Mouse (Mus musculus): Measurements from ENCODE around the gene Tnni3k. TPM values are rescaled to one million over a fixed set of nuclear protein-coding genes. Genes with fewer than 3 reads are reported as not detected.

Gene Tnni3k
- total and polyA plus RNA-seq, 3 experiments, result 0.07 TPM; not detected in 2

DNA sequence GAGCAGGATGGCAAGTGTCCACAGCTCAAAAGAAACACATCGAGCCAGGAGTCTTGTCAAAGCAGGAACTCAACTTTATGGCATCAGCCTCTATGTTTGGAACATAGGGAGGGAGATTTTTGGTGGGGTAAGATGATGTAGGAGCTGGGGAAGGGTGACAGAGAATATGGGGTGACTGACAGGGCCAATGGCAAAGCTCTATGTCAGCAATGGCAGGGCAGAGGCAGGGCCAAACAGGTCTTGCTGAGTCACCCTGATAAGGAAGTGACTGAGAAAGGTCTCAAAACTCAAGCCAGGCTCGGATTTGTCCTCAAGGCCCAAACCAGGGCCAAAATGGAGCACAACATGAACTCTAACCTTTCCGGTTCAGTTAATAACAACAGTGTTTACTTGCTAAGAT is 219.1 kb downstream of the Tnni3k start:
- dilution Hi-C loops (cut with MboI; ENCODE audit: extremely low pct_ligation_motif_present, extremely low pct_unique_long_range_greater_than_20kb, low sequenced_read_pairs), result no loop called here
- peak; percentile 72 for DNase-seq (ENCODE audit: extremely low read depth)
- Histone ChIP-seq H3K4me2 (ENCODE audit: insufficient read depth, low read depth, poor library complexity, severe bottlenecking) (no peak overlapping the region), H3K9ac (ENCODE audit: insufficient read depth, low read depth) (no peak overlapping the region), H3K79me2 (replicated peaks; ENCODE audit: control insufficient read depth, extremely low read depth, insufficient read depth, poor library complexity, severe bottlenecking) (no peaks in the 10 kb centered on the region), H3K36me3 (replicated peaks in 1 of 2; ENCODE audit: control insufficient read depth in 1 of 2, insufficient read depth in 1 of 2, low read length in 1 of 2) (no peaks in the 10 kb centered on the region), H3K27ac (ENCODE audit: insufficient read depth, low read depth) (no peak overlapping the region), H3K27me3 (replicated peaks) (no peaks in the 10 kb centered on the region), H3K4me3 (replicated peaks in 1 of 3; ENCODE audit: low read depth in 2 of 3, low read length in 2 of 3, poor library complexity in 1 of 3) (no peak overlapping the region), H3K9me3 (replicated peaks; ENCODE audit: low read length) (peaks cover 2% of the 10 kb centered on the region), H3K4me1 (ENCODE audit: control insufficient read depth in 1 of 2, insufficient read depth in 2 of 2) (peaks cover 0 to 28% of the 10 kb centered on the region in 2 experiments; a peak in 2 of 4 replicates)
- in situ Hi-C loops (cut with MboI; ENCODE audit: low pct_ligation_motif_present, low pct_unique_long_range_greater_than_20kb, low sequenced_read_pairs), result no loop called here
- TF ChIP-seq MAFK (IDR thresholded peaks at IDR 0.05; ENCODE audit: insufficient replicate concordance, low read length) (peak; percentile 90), ETS1 (conservative IDR thresholded peaks at IDR 0.05; ENCODE audit: low read depth, low read length) (no peak), ELF1 (IDR thresholded peaks at IDR 0.05; ENCODE audit: low read depth, low read length) (no peak), RCOR1 (conservative IDR thresholded peaks at IDR 0.05; ENCODE audit: low read depth, low read length) (no peak), HCFC1 (IDR thresholded peaks at IDR 0.05; ENCODE audit: low read depth, low read length) (no peak), CTCF (conservative IDR thresholded peaks at IDR 0.05 in 1 of 2, IDR thresholded peaks at IDR 0.05 in 1 of 2; ENCODE audit: low read depth in 2 of 2, low read length in 2 of 2) (no peak), IRF4 (IDR thresholded peaks at IDR 0.05; ENCODE audit: low read depth, low read length) (no peak), NELFE (IDR thresholded peaks at IDR 0.05; ENCODE audit: low read depth, low read length) (no peak), EP300 (IDR thresholded peaks at IDR 0.05; ENCODE audit: low read length) (0 out of 2 replicates have a peak, but pooled peaks have one; percentile 12), MAZ (IDR thresholded peaks at IDR 0.05; ENCODE audit: low read depth, low read length) (no peak)

DNA sequence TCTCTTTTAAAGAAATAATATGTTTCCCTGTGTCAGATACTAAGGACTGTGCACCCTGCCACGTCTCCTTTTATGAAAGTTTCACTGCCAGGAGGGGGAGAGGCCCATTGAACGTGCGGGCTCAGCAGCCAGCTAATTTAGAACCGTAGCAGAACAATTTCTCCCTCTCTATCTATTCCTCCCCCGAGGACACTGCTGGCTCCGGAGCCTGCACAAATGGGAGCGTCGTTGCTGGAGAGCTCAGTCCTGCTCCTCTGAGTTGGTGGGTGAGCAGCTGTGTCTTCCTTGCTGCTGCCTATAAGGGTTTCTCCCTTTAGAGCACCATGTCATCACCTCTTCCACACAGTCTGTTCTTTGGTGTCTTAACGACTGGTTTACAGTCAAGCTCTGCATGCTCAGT is 220.8 kb downstream of the Tnni3k start:
- in situ Hi-C loops (cut with MboI; ENCODE audit: low pct_ligation_motif_present, low pct_unique_long_range_greater_than_20kb, low sequenced_read_pairs) (no loop called here), dilution Hi-C loops (cut with MboI; ENCODE audit: extremely low pct_ligation_motif_present, extremely low pct_unique_long_range_greater_than_20kb, low sequenced_read_pairs) (no loop called here)
- TF ChIP-seq TBP (conservative IDR thresholded peaks at IDR 0.05; ENCODE audit: low read depth, low read length), result no peak
- no peak for TF ChIP-seq HCFC1 (IDR thresholded peaks at IDR 0.05; ENCODE audit: low read depth, low read length)
- no peak for TF ChIP-seq SIN3A (IDR thresholded peaks at IDR 0.05; ENCODE audit: low read length)
- TF ChIP-seq TCF12 (IDR thresholded peaks at IDR 0.05; ENCODE audit: low read depth, low read length), result no peak
- no peak for TF ChIP-seq EP300 (IDR thresholded peaks at IDR 0.05; ENCODE audit: low read length)
- no peak for TF ChIP-seq POLR2AphosphoS2 (IDR thresholded peaks at IDR 0.05; ENCODE audit: low read depth, low read length)
- TF ChIP-seq USF1 (IDR thresholded peaks at IDR 0.05; ENCODE audit: low read depth, low read length), result no peak
- no peak for TF ChIP-seq PAX5 (IDR thresholded peaks at IDR 0.05; ENCODE audit: low read length)
- Histone ChIP-seq H3K27me3 (replicated peaks) (no peaks in the 10 kb centered on the region), H3K27ac (ENCODE audit: insufficient read depth, low read depth) (no peak overlapping the region), H3K4me1 (ENCODE audit: control insufficient read depth in 1 of 2, insufficient read depth in 2 of 2) (peaks cover 0 to 18% of the 10 kb centered on the region in 2 experiments; a peak in 2 of 4 replicates), H3K36me3 (replicated peaks in 1 of 2; ENCODE audit: control insufficient read depth in 1 of 2, insufficient read depth in 1 of 2, low read length in 1 of 2) (no peaks in the 10 kb centered on the region), H3K4me3 (replicated peaks in 1 of 3; ENCODE audit: low read depth in 2 of 3, low read length in 2 of 3, poor library complexity in 1 of 3) (no peak overlapping the region), H3K79me2 (replicated peaks; ENCODE audit: control insufficient read depth, extremely low read depth, insufficient read depth, poor library complexity, severe bottlenecking) (no peaks in the 10 kb centered on the region), H3K4me2 (ENCODE audit: insufficient read depth, low read depth, poor library complexity, severe bottlenecking) (no peak overlapping the region), H3K9me3 (replicated peaks; ENCODE audit: low read length) (peaks cover 2% of the 10 kb centered on the region), H3K9ac (ENCODE audit: insufficient read depth, low read depth) (no peak overlapping the region)
- DNase-seq (ENCODE audit: extremely low read depth), result no peak
